Mouse (Mus musculus) adrenal gland, adult 18-20 months (tissue): ENCODE measurements around the gene Tprkb. TPM values are rescaled to one million over a fixed set of nuclear protein-coding genes. Genes with fewer than 3 reads are reported as not detected.
"Not testable (repeated sequence)": the region's sequence is repeated elsewhere in the genome, so short reads cannot be mapped to it uniquely, and the experiment has no call there.

Source experiments
- DNase-seq, 2 experiments: peaks; one replicate each; pipeline ENCODE4 v3.0.0; 2021 to 2022; ENCODE audit warnings: low spot score in 2 of 2
- total RNA-seq, 2 experiments: library from RNA; stranded (reverse); gene quantifications; 1 replicate in 1 of 2; 2 replicates in 1 of 2; pipeline ENCODE4 v1.2.3; 2021

Tprkb gene
- total RNA-seq, 2 experiments from 2014 or later, result 38.4 to 47.2 TPM

- no peak for DNase-seq
These were observed 3.5 kb downstream of the Tprkb start for GRCm38 (mm10) chr6:85915141-85915538.

GRCm38 (mm10) chr6:85915539-85916513 lies 4.2 kb downstream of the Tprkb start, which contains the start of gene Nat8f1:
Gene Nat8f1, minus strand, starts transcription at chr6:85915687.
- peak; percentile 78 to 82 for DNase-seq

DNA sequence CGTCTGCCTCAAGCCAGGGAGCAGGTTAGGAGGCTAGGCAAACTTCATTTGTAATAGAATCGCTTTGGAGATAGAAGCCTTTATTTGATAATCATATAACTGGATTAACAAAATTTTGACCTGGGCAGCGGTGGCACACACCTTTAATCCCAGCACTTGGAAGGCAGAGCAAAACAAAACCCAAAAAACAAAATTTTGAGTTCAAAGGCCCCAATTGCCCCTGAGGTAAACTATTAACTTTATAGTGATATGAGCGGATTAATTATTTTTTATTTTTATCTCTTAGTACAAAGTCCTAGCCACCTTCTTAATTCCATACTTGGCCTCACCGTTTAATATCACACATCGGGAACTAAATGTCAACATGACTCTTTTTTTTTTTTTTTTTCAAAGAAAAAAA lies 4.9 kb downstream of the Tprkb start:
- DNase-seq, result no peak

DNA sequence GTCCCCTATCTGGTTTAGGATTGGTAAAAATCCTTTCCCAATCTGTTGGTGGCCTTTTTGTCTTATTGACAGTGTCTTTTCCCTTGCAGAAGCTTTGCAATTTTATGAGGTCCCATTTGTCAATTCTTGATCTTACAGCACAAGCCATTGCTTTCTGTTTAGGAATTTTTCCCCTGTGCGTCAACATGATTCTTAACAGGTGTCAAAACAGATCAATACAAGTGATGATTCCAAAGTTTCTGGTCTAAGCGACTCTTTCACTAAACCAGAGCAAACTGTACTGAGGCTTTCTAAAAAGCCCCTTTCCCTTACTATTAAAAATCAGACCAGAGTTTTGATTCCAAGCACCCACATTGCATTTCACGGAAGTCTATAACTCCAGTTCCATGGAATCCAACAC lies 6.7 kb downstream of the Tprkb start:
- DNase-seq, result not testable (repeated sequence)

- DNase-seq, result no peak
These were observed 7.7 kb downstream of the Tprkb start for GRCm38 (mm10) chr6:85919401-85919800.

DNA sequence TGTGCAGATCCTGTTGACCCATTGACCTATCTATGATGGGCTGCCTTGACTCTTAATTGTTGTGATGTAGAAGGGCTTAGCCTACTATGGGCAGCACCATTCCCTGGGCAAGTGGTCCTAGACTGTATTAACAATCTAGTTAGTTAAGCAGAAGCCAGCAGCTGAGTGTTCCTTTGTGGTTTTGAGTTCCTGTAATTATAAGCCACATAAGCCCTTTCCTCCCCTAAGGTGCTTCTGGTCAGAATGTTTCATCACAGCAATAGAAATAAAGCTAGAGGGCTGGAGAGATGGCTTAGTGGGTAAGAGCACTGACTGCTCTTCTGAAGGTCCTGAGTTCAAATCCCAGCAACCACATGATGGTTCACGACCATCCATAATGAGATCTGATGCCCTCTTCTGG lies 12.0 kb downstream of the Tprkb start:
- DNase-seq, result no peak

GRCm38 (mm10) chr6:85926709-85927108 lies 15.0 kb downstream of the Tprkb start:
- DNase-seq, result no peak

- no peak for DNase-seq
These were observed 16.1 kb downstream of the Tprkb start for GRCm38 (mm10) chr6:85927476-85928464.

DNA sequence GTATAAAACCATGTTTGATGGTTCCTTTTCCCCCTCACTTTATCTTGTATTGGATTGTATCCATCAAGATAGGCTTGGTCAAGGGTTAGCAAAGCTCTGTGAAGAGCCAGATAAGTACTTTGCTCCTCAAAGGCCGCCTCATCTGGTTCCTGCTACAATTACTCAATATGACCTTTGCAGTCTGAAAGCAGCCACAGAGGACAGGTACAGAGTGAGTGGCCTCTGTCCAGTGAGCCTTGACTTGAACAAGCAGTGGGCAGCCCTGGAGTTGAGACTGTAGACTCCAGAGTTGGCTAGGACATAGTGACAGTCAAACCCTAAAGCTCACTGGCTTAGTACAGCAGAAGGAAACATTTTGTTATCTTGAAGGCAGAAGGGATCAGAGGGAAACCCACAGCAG lies 17.6 kb downstream of the Tprkb start:
- DNase-seq, result no peak

GRCm38 (mm10) chr6:85934047-85934446 lies 22.4 kb downstream of the Tprkb start:
- no peak for DNase-seq

GRCm38 (mm10) chr6:85935646-85936045 lies 24.0 kb downstream of the Tprkb start:
- no peak for DNase-seq

GRCm38 (mm10) chr6:85936508-85937465 lies 25.1 kb downstream of the Tprkb start:
- DNase-seq, result peak; percentile 82 to 87

DNA sequence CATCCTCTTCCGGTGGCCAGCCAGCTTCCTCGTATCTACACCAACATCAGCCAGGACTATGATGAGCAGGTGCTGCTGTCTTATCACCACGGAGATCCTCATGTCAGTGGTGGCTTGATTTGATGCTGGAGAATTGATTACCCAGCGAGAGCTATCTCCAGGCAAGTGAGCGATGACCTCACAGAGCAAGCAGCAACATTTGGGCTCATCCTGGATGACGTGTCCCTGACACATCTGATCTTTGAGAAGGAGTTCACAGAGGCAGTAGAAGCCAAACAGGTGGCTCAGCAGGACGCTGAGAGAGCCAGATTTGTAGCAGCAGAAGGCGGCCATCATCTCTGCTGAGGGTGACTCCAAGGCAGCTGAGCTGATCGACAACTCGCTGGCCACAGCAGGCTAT lies 27.0 kb downstream of the Tprkb start:
- DNase-seq, result no peak

- no peak for DNase-seq
These were observed 30.8 kb downstream of the Tprkb start for GRCm38 (mm10) chr6:85942469-85942868.

DNA sequence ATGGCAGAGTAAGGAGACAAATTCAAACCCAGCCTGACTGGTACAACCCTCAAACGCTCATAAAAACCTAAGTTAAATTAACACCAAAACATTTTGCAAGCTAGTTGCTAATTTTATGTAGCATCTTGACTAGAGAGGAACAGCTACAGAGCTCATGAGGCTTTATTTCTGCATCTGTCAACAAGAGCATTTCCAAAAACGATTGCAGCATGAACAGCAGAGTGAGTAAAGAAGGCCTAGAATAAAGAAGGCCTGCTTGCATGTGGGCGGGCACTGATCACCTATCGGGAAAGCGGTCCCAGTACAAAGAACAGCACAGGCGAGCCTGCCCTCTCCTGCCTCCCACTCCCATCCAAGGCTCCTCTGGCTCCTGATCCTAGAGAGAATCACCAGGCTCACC lies 36.9 kb downstream of the Tprkb start:
- no peak for DNase-seq

GRCm38 (mm10) chr6:85957581-85957980 lies 45.9 kb downstream of the Tprkb start:
- DNase-seq, result no peak

GRCm38 (mm10) chr6:85961101-85962091 lies 49.7 kb downstream of the Tprkb start, which contains the start of gene Dusp11:
Gene Dusp11, minus strand, starts transcription at chr6:85961667.
- DNase-seq, result peak; percentile 91 to 92

GRCm38 (mm10) chr6:85966081-85966480 lies 54.4 kb downstream of the Tprkb start:
- peak in 1 of 2 experiments; percentile 11 for DNase-seq

GRCm38 (mm10) chr6:85966686-85967085 lies 55.0 kb downstream of the Tprkb start:
- peak in 1 of 2 experiments; percentile 1 for DNase-seq
